Mouse (Mus musculus): ENCODE data around the gene Osbpl7.

DNA sequence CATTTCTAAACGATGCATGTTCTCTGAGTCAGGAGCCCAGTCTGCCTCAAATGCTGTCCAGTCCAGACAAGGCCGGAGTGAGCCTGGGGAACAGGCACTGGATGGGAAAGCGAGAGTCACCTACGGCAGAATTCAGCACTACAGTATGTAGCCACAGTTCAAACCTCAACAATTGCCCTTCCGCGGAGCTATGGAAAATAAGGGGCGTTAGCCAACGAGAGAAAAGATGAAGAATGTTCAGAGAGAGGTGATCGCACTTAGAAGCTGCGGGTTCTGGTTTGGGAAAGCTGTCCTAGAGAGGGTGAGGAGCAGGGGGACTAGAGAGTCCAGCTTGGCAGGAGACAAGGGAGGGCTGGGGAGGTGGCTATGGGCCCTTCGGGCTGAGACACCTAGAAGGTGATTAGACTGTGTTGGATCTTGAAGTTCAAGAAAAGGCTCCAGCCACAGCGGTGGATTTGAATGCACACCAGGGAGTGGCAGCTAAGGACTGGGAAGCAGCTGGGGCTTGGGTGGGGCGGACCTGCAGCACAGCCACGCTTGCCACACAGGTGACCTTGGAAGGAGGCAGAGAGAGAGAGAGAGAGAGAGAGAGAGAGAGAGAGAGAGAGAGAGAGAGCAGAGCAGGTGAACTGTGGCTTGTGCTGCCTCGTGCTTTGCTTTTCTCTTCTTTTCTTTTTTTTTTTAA is 34.5 kb downstream of the Osbpl7 start:
- TF ChIP-seq CHD2 (IDR thresholded peaks at IDR 0.05; ENCODE audit: low read depth, low read length) = no peak
- TF ChIP-seq ZNF384 (IDR thresholded peaks at IDR 0.05; ENCODE audit: low read depth, low read length) = no peak
